Mouse (Mus musculus) frontal cortex, postnatal 14 days (tissue): Measurements from ENCODE around the gene Aunip.
"Not testable (repeated sequence)": the region's sequence is repeated elsewhere in the genome, so short reads cannot be mapped to it uniquely, and the experiment has no call there.

Experiments
- DNase-seq, 2 experiments: peaks; one replicate each; pipeline ENCODE4 v3.0.0; 2022; ENCODE audit warnings: low spot score in 2 of 2

The Aunip gene

DNA sequence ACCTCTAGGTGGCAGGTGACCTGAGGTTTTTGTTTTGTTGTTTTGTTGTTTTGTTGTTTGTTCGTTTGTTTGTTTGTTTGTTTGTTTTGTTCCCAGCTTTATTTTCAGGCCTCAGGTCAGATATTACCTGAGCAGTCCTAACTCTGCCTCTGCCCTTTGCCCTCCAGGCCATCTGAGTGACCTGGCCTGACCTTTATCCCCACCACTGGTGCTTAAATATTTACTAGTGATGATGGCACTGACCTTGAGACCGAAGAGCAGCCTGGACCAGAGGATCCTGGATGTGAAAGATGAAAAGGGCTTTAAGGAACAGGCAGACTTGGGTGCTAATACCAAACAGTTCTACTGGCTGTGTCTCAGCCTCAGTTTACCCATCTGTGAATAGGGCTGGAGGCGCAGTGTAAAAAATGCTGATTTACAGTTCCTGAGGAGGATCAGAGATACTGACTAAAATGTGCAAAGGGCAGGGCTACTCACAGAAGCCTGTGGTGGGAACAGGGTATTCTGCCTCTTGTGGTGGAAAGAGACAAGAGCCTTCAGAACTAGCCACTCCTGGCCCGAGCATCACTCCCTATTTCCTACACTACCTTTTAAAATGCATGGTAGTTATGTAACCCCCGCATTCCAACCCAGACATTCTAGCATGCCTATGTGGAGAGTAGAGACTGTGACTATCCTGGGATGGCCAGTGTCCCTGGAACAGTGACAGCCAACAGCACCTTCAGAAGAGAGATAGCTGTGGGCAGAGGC lies 25.5 kb upstream of the Aunip start:
- DNase-seq = no peak

DNA sequence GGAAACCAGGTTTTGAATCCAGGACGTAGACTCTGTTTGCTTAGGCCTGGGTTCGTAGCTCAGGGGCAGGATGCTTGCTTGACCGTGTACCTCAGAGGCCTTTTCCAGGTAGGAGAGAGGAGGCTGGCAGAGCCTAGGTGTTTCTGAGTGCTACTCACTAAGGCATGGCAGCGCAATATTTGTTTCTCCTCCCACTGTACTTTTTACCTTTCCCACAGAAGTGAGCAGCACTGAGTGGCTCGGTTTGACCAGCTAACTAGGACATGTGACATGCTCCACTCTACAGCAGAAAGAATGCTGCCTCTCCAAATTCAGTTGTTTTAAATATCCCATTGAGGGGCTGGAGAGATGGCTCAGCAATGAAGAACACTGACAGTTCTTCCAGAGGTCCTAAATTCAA lies 22.6 kb upstream of the Aunip start:
- no peak for DNase-seq

DNA sequence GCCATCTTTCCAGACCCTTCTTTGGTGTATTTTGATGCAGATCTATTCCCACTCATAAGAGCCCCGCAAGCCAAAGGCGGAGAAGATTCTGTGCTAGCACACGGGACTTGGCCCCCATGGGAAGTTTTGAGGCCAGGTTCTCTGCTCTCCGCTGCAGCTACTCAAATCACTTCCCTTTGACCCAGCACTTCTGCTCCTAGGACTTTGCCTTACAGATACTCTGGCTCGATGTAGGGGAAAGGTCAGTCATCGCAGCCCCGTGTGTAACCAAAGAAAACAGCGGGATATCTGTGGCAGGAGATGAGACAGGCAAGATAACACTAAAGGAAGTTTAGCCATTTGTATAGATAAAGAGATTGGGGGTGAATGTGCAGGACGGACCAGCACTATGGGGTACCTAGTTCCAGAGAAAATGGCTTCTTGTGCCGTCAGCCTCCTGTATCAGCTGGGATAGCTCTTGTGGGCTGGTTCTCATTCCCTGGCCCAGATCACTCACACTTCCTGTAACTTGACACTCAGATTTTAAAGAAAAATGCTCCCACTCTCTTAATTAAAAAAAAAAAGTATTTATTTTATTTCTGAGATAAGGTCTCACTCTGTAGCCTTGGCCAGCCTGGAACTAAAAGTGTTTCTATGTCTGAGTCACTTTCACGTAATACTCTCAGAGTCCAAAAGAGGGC lies 20.7 kb upstream of the Aunip start:
- DNase-seq = no peak

DNA sequence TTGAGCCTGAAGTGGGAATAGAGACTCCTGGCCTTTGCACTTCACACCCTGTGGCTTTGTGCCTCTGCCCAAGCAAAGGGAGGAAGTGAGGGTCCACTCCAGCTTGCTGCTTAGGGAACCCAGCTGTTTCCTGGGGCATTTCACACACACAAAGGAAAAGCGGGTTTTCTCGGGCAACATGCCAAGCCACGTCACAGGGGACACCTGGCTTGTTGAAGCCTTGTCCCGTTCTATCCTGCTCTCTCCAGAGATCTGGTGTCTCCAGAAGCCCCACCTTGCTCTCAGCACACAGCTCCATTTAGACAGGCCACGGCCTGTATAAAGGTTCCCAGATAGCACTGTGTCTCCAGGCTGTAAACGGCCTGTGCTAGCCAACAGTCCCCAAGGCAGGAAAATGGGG lies 19.1 kb upstream of the Aunip start:
- no peak for DNase-seq

DNA sequence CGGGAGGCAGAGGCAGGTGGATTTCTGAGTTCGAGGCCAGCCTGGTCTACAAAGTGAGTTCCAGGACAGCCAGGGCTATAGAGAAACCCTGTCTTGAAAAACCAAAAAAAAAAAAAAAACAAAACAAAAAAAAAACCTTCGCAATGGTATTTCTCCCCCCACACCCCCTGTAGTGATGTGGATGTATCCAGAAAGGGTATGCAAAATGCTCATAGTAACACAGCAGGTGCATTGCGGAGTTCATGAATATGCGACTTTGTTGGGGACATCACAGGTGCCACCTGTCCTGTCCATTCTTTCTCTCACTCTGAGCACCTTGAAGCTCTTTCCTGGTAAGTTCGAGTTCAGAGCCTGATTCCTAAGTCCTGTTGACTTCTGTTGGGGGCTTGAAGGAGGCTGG lies 16.6 kb upstream of the Aunip start:
- not testable (repeated sequence) for DNase-seq

DNA sequence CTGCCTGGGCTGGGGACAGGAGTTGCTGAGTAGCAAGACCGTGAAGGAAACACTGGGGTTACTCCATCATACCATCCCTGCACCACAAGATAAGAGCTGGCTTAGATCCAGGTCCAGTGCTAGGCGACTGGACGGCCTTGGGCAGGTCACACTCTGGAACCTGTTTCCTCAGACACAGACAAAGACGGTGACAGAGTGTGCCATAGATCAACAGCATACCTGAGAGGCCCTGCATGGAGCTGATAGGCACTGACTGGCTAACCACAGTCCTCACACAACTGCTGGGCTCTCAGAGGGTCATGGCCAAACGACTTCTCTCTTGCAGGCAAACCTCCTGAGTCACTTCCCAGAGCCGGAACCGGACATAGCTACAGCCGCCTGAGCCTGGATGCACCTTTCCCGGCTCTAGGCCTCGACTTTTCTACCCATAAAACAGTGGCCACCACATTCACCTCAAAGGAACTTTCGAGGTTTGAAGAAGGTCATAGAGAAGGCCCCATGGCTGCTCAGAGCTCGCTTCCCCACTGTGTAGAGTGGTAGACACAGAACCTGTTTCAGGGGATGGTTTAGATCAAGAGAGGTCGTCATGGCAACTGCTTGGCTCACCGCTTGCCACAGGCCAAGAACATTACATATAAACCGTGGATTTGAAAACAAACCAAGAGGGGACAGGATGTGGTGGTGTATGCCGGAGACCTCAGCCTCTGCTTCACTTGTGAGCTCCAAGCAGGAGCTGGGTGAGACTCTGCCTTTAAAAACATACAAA lies 15.8 kb upstream of the Aunip start:
- no peak for DNase-seq

DNA sequence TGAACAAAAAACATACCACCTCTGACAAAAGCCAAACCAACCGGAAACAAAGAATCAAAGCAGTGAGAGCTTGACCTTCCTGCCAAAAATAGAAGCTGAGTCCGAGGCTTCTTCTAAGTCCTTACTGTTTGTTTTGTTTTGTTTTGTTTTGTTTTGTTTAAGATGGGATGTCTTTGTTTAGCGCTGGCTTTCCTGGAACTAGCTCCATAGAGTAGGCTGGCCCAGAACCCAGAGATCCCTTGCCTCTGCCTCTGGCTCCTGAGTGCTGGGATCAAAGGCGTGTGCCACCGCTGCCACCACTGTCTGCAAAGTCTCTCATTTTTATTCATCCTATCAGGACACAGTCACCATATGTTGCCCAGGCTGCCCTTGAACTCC lies 15.3 kb upstream of the Aunip start:
- DNase-seq = no peak

DNA sequence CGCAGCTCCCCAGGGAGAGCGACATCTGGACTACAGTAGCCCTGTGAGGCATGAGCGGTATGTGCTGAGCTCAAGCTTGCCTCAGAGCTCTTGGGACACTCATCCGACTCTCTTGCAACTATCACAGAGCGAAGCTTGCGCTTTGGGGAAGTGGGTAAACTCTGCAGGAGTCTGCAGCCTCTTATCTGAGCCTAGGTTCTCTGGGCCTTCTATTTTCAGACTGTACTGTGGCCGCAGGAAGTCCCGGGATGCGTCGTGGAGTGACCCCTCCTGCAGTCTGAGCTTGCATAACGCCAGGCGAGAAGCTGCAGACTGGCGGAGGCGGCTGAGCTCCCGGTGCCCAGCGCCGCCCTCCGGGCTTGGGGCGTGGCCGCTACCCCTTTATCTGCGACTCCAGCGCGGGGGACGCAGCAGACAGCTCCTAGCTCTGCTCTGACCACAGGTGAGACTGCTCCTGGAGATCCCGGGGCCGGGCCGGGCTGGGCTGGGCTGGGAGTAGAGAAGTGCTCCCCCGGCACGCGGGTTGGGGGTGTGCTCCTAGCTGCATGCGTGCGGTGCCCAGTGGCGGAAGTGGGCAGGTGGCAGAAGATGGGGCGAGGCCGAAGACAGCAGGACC lies 14.1 kb upstream of the Aunip start, which contains the start of gene Paqr7:
TSS of gene Paqr7 (plus strand) at position 103 of the 616 bp plus-strand sequence.
- peak; percentile 56 to 61 for DNase-seq

DNA sequence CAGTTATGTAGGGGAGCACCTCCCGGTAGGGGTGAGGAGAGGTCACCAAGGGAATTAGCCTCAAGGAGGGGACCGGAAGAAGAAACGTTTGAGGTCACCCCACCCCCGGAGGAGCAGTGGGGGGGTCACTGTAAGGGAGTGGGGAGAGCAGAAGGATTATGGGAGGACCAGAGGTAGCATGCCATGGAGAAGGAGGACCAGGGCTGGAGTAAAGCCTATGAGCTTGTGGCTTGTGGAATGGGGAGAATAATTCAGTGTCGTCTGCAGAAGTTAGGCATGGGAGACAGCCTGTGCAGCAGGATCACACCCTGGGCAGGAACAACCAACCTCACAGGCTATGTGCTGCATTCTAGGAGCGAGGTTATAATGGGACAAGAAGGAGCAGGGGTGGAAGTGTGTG lies 13.6 kb upstream of the Aunip start:
- no peak for DNase-seq

DNA sequence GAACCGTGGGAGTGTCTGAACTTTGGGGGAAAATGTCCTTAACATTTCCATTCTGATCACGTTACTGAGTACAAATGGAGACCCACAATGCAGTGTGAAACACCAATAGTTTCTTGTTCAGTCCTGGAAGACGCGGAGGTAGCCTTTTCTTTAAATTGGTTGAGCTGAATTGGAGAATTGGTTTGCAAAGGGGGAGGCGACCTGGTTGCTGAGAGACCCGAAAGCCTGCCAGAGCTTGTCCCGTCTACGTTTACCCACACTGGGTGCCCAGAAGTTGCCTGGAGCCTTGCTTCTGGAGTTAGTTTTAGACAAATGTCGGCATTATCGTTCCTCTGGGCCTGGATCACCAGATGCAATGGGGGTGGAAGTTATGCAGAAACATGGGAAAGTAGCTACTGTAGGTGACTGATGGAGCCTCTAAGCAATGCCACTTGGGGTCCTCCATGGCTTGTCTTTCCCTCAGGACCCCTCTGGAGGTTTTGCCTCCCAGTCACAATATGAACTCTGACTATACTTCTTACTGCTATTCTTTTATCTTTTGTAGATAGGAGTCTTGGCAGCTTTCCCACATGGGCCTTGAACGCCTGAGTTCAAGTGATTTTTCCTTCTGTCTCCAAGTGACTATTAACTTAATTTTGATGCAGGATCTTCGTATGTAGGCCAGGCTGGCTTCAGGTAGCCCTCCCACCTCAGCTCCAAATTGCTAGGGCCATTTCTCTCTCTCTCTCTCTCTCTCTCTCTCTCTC lies 12.6 kb upstream of the Aunip start:
- no peak for DNase-seq

DNA sequence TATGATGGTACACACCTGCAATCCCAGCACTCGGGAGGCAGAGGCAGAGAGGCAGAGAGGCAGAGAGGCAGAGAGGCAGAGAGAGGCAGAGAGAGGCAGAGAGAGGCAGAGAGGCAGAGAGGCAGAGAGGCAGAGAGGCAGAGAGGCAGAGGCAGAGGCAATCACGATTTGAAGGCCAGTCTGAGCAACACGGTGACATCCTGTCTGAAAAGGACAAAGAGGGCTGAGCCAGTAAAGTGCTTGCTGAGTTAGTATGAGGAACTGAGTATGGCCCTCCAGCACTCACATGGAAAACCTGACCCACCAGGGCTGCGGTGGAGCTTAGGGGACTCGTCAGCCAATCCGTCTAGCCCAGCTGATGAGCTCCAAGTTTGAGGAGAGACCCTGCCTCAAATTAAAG lies 11.8 kb upstream of the Aunip start:
- not testable (repeated sequence) for DNase-seq

DNA sequence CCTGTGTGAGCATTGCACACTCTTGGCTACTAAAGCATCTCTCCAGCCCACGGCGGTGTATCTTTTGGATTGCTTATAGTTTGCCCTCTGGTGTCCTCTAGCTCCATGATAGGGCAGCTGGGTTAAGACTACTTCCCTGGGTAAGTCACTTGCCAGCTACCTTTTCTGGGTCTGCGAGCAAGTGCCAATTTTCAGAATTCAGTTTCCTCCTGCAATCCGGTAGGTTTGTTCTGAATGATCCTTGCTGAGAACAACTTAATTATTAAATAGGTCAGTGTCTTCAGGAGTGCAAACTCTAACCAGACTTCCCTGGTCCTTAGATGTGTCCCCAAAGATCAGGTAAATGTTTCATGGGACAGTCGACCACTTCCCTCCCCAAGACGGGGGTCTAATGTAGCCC lies 9.7 kb upstream of the Aunip start:
- DNase-seq = no peak

DNA sequence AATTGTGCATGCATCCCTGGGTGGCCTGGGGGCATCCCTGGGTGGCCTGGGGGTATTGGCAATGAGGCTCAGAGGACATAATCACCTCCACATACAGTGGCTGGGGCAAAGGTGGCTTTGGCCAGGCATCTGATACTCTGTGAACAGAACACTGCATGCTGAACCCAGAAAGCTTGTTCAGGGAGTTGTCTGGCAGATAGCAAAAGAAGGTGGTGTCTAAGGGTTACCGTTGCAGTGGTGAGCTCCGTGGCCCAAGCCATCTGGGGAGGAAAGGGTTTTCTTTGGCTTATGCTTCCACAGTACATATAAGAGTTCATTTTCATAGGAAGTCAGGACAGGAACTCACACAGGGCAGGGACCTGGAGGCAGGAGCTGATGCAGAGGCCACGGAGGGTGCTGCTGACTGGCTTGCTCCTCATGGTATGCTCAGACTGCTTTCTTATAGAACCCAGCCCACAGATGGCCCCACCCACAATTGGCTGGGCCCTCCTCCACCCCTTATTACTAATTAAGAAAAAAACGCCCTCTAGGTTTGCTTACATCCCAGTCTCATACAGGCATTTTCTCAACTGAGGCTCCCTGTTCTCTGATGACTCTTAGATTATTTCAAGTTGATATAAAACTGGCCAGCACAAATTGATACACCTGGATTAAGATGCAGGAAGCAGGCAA lies 7.0 kb upstream of the Aunip start:
- DNase-seq = no peak

DNA sequence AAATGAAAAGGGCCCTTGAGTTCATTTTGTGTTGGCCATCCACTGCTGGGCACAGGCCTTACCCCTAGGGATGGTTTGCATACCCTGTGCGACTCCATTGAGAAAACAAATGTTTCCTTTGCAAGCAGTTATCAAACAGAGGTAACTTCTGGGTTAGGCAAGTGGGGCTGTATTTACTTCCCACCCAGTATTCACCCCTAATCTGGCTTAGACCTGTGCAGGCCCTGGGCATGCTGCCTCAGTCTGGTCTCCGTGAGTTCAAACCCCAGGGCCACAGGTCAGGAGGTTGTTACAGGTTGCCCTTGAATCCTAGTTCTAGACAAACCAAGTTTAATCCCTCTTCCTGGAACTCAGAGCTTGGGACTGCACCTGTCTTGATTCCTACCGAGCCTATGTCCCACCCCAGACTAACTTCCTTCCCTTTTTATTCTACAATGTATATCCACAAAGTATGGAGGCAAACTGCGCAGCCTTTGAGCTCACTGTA lies 5.5 kb upstream of the Aunip start:
- no peak for DNase-seq

DNA sequence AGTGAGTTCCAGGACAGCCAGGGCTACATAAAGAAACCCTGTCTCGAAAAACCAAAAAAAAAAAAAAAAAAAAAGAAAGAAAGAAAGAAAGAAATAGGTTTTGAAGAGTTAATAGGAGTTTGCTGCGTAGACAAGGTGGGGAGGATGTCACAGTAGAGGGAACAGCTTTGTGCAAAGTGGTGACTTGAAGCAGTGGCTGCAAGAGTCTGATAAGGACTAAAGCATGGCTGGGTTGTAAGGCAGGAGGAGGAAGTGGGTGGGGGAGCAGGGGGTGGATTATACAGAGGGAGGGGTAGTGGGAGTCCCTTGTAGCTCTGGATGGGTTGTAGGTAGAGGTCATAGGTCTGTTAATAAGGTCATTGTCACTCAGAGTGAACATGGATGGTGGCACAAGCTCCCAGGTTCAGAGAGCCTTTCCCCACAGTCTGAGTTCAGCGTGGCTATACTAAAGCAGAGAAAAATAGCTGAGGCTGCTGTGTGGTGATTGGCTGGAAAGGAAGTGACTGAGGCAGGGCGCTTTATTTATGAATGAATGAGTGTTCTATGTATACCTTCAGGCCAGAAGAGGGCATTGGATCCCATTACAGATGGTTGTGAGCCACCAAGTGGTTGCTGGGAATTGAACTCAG lies 4.7 kb upstream of the Aunip start:
- no peak for DNase-seq

DNA sequence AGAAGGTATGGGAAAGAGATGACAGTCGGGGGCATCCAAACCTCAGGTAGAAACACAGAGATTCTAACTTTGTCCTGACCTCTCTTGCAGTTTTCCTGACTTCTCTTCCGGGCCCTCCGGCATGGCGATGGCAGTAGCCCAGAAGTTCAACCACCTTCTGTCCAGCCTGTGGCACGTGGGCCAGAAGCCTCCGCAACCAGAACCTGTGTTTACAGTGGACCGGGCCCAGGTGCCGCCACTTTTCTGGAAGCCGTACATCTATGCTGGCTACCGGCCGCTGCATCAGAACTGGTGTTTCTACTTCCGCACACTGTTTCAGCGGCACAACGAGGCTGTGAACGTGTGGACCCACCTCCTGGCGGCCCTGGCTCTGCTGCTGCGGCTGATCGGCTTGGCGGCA lies 4.1 kb upstream of the Aunip start:
- no peak for DNase-seq

DNA sequence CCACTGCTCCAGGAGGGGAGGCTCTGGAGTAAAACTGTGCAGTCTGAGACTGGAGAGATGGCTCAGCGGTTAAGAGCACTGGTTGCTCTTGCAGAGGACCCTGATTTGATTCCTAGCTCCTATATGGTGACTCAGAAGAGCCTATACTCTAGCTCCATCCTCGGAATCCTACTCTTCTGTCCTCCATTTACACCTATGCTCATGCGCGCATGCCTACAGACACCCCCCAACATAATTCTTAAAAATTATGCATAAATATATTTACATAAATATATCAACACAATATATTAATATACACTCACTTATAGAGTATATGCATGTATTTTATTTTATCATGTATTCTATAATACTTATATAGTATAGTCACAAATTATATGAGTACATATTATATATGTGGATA lies 403 bp upstream of the Aunip start:
- DNase-seq = no peak

DNA sequence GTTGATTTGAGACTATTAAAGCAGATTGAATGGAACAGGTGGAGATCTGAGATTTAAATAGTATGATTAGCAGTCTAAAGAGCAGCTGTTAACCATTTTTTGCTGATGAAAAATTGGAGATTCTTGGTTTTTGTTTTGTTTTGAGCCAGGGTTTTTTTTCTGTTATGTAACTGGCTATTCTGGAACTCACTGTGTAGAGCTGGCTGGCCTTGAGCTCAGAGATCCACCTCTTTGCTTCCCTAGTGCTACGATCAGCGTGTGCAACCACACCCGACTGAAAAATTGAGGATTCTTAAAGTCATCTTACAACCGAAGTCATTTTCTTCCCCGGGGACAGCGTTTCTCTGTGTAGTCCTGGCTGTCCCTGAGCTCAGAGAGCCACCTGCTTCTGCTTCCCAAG lies 931 bp downstream of the Aunip start:
- DNase-seq = no peak

DNA sequence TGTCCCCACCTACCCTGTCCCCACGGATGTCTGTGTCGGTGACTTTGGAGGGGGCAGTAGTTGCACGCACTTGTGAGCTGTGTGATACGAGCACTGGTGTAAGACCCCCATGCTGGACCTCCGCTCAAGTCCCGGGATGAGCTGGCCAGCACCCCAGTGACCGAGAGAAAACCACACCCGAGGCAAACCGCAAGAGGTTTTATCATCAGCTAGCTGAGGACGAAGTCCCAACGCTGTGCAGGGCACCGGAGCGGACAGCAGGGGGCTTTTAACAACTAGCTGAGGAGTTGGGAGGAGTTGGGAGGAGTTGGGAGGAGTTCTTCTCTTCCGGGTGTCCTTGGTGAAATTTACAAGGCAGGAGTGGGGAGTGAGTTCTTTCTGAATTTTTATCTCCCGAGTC lies 2.0 kb downstream of the Aunip start:
- DNase-seq = peak in 1 of 2 experiments; percentile 44

DNA sequence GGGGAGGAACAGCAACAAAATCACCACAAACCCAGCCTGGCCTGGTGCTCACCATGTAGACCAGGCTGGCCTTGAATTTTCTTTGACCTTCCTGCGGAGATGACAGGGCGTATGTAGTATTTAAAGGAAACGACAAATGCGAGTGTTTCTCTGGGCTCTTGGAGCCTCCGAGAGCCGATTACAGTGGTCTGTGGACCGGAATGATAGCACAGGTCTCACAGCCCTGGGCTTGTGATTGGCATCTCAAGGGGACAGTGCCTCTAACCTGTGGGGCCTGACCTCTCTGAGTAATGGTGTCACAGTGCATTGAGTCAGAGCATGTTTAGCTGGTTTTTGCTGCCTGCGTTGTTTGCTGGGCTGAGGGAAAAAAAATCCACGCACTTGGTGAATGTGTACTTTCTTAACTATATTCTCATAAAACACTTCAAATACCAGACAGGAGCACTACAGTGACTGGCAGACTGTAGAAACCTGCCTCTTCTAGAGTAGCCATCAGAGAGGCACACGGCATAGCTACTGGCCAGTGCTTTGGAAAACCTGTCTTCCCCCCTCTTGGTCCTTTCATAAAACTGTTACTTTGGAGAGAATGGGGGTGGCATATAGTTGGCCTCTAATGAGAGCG lies 3.6 kb downstream of the Aunip start:
- no peak for DNase-seq
